Mouse (Mus musculus) brain, embryonic 14.5 days (tissue): ENCODE results near the gene Gins3.

ENCODE experiments used
- CTCF ChIP-seq: fragments of 200-500 bp; IDR thresholded peaks from 2 replicates; pipeline ENCODE4 v1.5.1; 2012; ENCODE audit warnings: inconsistent platforms, mild to moderate bottlenecking, moderate library complexity, borderline replicate concordance; ENCODE audit not compliant: insufficient read depth, insufficient read length; ENCODE audit errors: extremely low read depth
- POLR2A ChIP-seq: fragments of 200-500 bp; IDR thresholded peaks from 2 replicates; pipeline ENCODE4 v1.6.1; 2012; ENCODE audit warnings: mild to moderate bottlenecking, inconsistent platforms, borderline replicate concordance; ENCODE audit not compliant: poor library complexity, insufficient read depth, insufficient read length, severe bottlenecking; ENCODE audit errors: extremely low read depth

- TF ChIP-seq CTCF (no peak), POLR2A (no peak)
Observed at GRCm38 (mm10) chr8:95609406-95609805, 23.8 kb upstream of the Gins3 start.
